Mouse (Mus musculus) limb, embryonic 12.5 days (tissue): ENCODE results near the gene Grid1. TPM values are rescaled to one million over a fixed set of nuclear protein-coding genes. Genes with fewer than 3 reads are reported as not detected.

Experiments
- ATAC-seq: fragments of 200-750 bp; cut with Nextera tagmentation; 2 replicates; pipeline ENCODE4 v1.8.0; 2017; ENCODE audit warnings: low read depth, moderate TSS enrichment; ENCODE audit not compliant: insufficient number of reproducible peaks, insufficient read depth, low FRiP score, low TSS enrichment
- H3K27ac ChIP-seq: fragments of 300-500 bp; sonication (generic); 2 replicates; pipeline ENCODE4 v1.5.1; 2016; ENCODE audit warnings: mild to moderate bottlenecking, moderate library complexity
- H3K27me3 ChIP-seq: fragments of 300-500 bp; sonication (generic); 2 replicates; pipeline ENCODE4 v1.6.1; 2016; ENCODE audit warnings: mild to moderate bottlenecking, moderate library complexity
- H3K36me3 ChIP-seq: fragments of 300-500 bp; sonication (generic); 2 replicates; pipeline ENCODE4 v1.6.1; 2016; ENCODE audit warnings: mild to moderate bottlenecking, moderate library complexity
- H3K4me1 ChIP-seq: fragments of 300-500 bp; sonication (generic); replicated peaks from 2 replicates; pipeline ENCODE4 v1.6.1; 2016
- H3K4me2 ChIP-seq: fragments of 300-500 bp; sonication (generic); 2 replicates; pipeline ENCODE4 v1.6.1; 2016; ENCODE audit warnings: mild to moderate bottlenecking, moderate library complexity
- H3K4me3 ChIP-seq: fragments of 300-500 bp; sonication (generic); replicated peaks from 2 replicates; pipeline ENCODE4 v1.5.1; 2016; ENCODE audit warnings: mild to moderate bottlenecking
- H3K9ac ChIP-seq: fragments of 300-500 bp; sonication (generic); replicated peaks from 2 replicates; pipeline ENCODE4 v1.6.1; 2016; ENCODE audit warnings: mild to moderate bottlenecking, moderate library complexity
- H3K9me3 ChIP-seq: fragments of 300-500 bp; sonication (generic); 2 replicates; pipeline ENCODE4 v1.6.1; 2016; ENCODE audit warnings: mild to moderate bottlenecking, moderate library complexity
- WGBS: fragments of 180-500 bp; shearing (Covaris S2); methylation state at CpG from one replicate; pipeline ENCODE4 v1.1.7; 2016; 5-methylcytosine and 5-hydroxymethylcytosine counted together
- polyA plus RNA-seq: library from polyadenylated mRNA; unstranded; fragments of >200 nt; fragmentation: Nextera tagmentation; extraction: Ambion mirVana; gene quantifications from 2 replicates; pipeline ENCODE4 v1.2.1, GENCODE M21; 2016

Gene Grid1
- polyA plus RNA-seq: 0.24 and 1.00 TPM in 2 replicates

DNA sequence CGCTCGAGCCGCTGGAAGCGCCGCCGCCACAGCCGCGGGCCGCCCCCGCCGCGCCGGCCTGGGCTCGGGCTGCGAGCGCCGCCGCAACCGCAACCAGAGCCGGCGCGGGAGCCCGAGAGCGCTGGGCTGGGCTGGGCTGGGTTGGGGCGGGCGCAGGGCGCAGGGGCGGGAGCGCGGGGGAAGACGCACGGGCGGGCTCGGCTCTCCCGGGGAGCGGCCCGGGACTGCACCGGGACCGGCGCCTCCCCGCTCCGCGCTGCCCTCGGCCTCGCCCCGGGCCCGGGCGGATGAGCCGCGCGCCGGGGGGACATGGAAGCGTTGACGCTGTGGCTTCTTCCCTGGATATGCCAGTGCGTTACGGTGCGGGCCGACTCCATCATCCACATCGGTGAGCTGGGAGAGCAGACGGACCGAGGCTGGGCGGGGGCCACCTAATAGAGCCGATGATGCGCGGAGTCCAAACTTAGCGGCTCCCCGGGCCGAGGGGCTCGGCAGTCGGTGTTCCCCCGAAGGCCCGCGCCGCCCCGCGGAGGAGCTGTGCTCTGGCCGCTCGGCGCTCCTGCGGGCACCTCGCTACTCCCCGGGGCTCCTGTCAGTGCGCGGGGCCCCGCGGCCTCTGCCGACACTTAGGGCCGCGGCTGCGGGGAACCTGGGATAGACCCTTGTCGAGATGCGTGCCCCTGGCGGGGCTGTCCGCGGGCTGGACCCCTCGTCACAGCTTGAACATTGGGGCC, at the start of gene Grid1:
Gene Grid1 (plus strand): TSS at position 190 of the 734 bp plus-strand sequence.
- H3K4me1 ChIP-seq: peaks cover 30% of the 10 kb centered on the region
- H3K27me3 ChIP-seq: peaks cover 98% of the 10 kb centered on the region
- H3K9ac ChIP-seq: peak within 1 kb of the TSS; percentile 35
- H3K9me3 ChIP-seq: no peaks in the 10 kb centered on the region
- no peak within 1 kb of the TSS for H3K27ac ChIP-seq
- H3K36me3 ChIP-seq: no peaks in the 10 kb centered on the region
- peak; percentile 56 for ATAC-seq
- H3K4me3 ChIP-seq: peak within 1 kb of the TSS; percentile 53
- under 1% methylated on average over 71 of the region's 96 CpGs for WGBS
- H3K4me2 ChIP-seq: peak within 1 kb of the TSS; percentile 84

- peaks cover 15% of the 10 kb centered on the region for H3K4me1 ChIP-seq
- no peak for ATAC-seq
- H3K4me3 ChIP-seq: no peak overlapping the region
- H3K4me2 ChIP-seq: no peak overlapping the region
- H3K9ac ChIP-seq: no peak overlapping the region
- H3K9me3 ChIP-seq: peaks cover 2% of the 10 kb centered on the region; the same call in 1 of the 2 replicates
- no peak overlapping the region for H3K27ac ChIP-seq
- peaks cover 16% of the 10 kb centered on the region for H3K27me3 ChIP-seq
- 77% methylated on average over 6 of the region's 6 CpGs for WGBS
- H3K36me3 ChIP-seq: no peaks in the 10 kb centered on the region
These were observed 49.4 kb upstream of the Grid1 start for GRCm38 (mm10) chr14:34770467-34770866.

- Histone ChIP-seq H3K4me3 (no peak overlapping the region), H3K36me3 (no peaks in the 10 kb centered on the region), H3K4me2 (no peak overlapping the region), H3K27ac (no peak overlapping the region), H3K4me1 (peaks cover 15% of the 10 kb centered on the region), H3K9ac (no peak overlapping the region), H3K27me3 (peaks cover 16% of the 10 kb centered on the region), H3K9me3 (peaks cover 9% of the 10 kb centered on the region)
- ATAC-seq: no peak
- 30% methylated on average over 9 of the region's 9 CpGs for WGBS
These were observed 48.3 kb upstream of the Grid1 start for GRCm38 (mm10) chr14:34771601-34772000.

- no peak for ATAC-seq
- 52% methylated on average over 7 of the region's 7 CpGs for WGBS
- peaks cover 15% of the 10 kb centered on the region for H3K4me1 ChIP-seq
- peaks cover 9% of the 10 kb centered on the region for H3K9me3 ChIP-seq
- no peak overlapping the region for H3K4me3 ChIP-seq
- H3K27ac ChIP-seq: no peak overlapping the region
- peaks cover 17% of the 10 kb centered on the region for H3K27me3 ChIP-seq
- no peak overlapping the region for H3K4me2 ChIP-seq
- H3K36me3 ChIP-seq: no peaks in the 10 kb centered on the region
- no peak overlapping the region for H3K9ac ChIP-seq
These were observed 47.8 kb upstream of the Grid1 start for GRCm38 (mm10) chr14:34772132-34772531.

DNA sequence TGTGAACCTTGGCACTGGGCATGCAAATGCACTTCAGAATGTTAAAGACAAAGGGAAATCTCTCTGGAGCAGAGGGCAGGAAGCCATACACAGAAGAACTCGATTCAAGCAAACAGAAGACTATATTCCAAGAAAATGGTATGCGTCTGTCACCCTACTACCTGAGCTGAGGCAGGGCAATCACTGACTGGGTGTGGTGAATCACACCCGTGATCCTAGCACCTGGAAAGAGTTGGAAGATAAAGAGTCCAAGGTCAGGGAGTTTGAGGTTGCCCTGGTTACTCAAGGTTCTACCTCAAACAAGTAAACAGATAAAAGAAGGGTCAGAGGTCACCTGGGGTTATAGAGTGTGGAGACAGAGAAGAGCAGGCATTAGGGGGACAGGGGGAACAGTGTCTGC, 46.2 kb upstream of the Grid1 start:
- no peak overlapping the region for H3K27ac ChIP-seq
- WGBS: 78% methylated on average over 3 of the region's 3 CpGs

GRCm38 (mm10) chr14:34774231-34774630, 45.7 kb upstream of the Grid1 start:
- Histone ChIP-seq H3K4me1 (peaks cover 11% of the 10 kb centered on the region), H3K27me3 (peaks cover 22% of the 10 kb centered on the region), H3K36me3 (no peaks in the 10 kb centered on the region), H3K4me2 (no peak overlapping the region), H3K4me3 (no peak overlapping the region), H3K27ac (no peak overlapping the region), H3K9me3 (peaks cover 9% of the 10 kb centered on the region), H3K9ac (no peak overlapping the region)
- WGBS: 82% methylated on average over 6 of the region's 6 CpGs
- ATAC-seq: no peak

More for the DNA sequence above, 46.2 kb upstream of the Grid1 start:
- Histone ChIP-seq H3K9me3 (peaks cover 9% of the 10 kb centered on the region), H3K4me1 (peaks cover 15% of the 10 kb centered on the region), H3K36me3 (no peaks in the 10 kb centered on the region), H3K9ac (no peak overlapping the region), H3K4me3 (no peak overlapping the region), H3K4me2 (no peak overlapping the region), H3K27me3 (peaks cover 24% of the 10 kb centered on the region)
- ATAC-seq: no peak

DNA sequence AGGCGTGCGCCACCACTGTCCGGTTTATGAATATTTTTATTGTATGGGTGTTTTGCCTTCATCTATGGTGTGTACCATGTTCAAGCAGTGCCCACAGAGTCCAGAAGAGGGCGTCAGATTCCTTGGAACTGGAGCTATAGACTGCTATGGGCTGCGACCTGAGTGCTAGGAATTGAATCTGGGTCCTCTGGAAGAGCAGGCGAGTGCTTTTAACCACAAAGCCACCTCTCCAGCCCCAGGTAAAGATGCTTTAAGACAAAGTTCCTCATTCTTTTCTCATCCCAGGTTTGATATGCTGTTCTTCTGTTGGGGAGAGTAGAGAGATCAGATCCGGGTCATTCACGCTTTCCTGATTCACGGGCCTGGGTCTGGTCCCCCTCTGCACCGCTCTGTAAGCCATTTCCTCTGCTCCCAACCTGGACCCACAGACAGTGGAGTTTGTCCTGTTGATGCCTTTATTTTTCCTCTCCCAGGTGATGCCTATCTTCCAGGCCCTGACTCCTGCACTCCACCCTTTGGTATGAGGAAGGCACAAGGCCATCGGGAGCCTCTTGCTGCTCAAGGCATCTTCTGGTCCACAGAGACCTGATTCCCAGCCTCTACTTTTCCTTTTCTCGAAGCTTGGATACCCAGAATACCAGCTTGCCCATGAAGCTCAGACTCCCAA, 43.1 kb upstream of the Grid1 start:
- Histone ChIP-seq H3K27ac (no peak overlapping the region), H3K36me3 (no peaks in the 10 kb centered on the region), H3K4me3 (no peak overlapping the region), H3K9ac (no peak overlapping the region), H3K27me3 (peaks cover 7% of the 10 kb centered on the region; the same call in 1 of the 2 replicates), H3K4me2 (no peak overlapping the region), H3K4me1 (0 out of 2 replicates have a peak, but pooled peaks cover 5% of the 10 kb centered on the region), H3K9me3 (peaks cover 9% of the 10 kb centered on the region)
- WGBS: 89% methylated on average over 12 of the region's 12 CpGs
- ATAC-seq: no peak

DNA sequence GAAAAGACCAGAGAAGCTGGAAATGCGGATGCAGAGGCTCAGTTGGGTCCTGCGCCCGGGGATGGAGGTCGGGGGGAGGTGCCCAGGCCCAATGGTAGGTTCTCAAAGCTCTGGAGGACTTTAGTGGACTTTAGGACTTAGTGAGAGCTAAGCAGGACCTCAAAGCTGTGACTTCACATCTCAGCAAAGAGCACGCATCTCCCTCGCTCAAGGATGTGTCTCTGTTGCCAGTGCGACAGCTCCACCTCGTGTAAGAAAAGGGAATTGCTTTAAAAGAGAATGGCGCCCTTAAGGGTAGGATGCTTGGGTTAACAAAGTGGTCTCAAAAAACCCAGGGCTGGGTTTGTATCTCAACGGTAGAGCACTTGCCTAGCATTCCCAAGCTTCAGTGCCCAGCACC, 42.1 kb upstream of the Grid1 start:
- WGBS: 15% methylated on average over 10 of the region's 10 CpGs
- Histone ChIP-seq H3K36me3 (no peaks in the 10 kb centered on the region), H3K27ac (no peak overlapping the region), H3K4me1 (0 out of 2 replicates have a peak, but pooled peaks cover 2% of the 10 kb centered on the region), H3K4me3 (no peak overlapping the region), H3K27me3 (peaks cover 7% of the 10 kb centered on the region; the same call in 1 of the 2 replicates), H3K4me2 (no peak overlapping the region), H3K9ac (no peak overlapping the region), H3K9me3 (peaks cover 9% of the 10 kb centered on the region)
- no peak for ATAC-seq

DNA sequence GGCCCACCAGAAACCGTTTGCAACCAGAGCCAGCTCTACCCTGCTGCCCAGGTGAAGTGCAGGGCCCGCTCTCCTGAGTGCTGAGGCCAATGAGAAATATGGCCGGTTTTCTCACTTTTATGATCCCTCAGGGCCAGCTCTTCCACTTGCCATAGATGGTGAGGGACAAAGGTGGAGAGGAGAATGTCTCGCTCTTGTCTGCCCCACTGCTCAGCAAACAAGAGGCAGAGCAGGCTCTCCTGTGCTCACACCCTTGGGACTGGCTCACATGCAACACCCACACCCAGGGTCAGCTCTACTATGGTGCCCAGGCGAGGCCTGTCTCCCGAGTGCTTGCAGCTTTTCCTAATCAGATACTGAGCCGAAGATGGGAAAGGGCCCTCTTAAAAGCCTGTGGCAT, 41.1 kb upstream of the Grid1 start:
- H3K4me1 ChIP-seq: 0 out of 2 replicates have a peak, but pooled peaks cover 2% of the 10 kb centered on the region
- no peak overlapping the region for H3K4me2 ChIP-seq
- H3K27ac ChIP-seq: no peak overlapping the region
- peaks cover 7% of the 10 kb centered on the region; the same call in 1 of the 2 replicates for H3K27me3 ChIP-seq
- WGBS: 83% methylated on average over 7 of the region's 7 CpGs
- H3K4me3 ChIP-seq: no peak overlapping the region
- no peaks in the 10 kb centered on the region for H3K36me3 ChIP-seq
- H3K9ac ChIP-seq: no peak overlapping the region
- no peak for ATAC-seq
- peaks cover 9% of the 10 kb centered on the region for H3K9me3 ChIP-seq

- ATAC-seq: no peak
These were observed 26.4 kb upstream of the Grid1 start for GRCm38 (mm10) chr14:34793406-34794037.

More at GRCm38 (mm10) chr14:34793406-34794037, 26.4 kb upstream of the Grid1 start:
- 76% methylated on average over 1 of the region's 1 CpGs for WGBS
- 0 out of 2 replicates have a peak, but pooled peaks cover 3% of the 10 kb centered on the region for H3K9me3 ChIP-seq
- H3K4me1 ChIP-seq: no peaks in the 10 kb centered on the region
- no peak overlapping the region for H3K9ac ChIP-seq
- no peaks in the 10 kb centered on the region for H3K36me3 ChIP-seq
- no peak overlapping the region for H3K4me2 ChIP-seq
- no peak overlapping the region for H3K27ac ChIP-seq
- H3K4me3 ChIP-seq: no peak overlapping the region
- H3K27me3 ChIP-seq: no peaks in the 10 kb centered on the region
